Mouse (Mus musculus) lung, embryonic 14.5 days (tissue): ENCODE measurements at regions not wholly inside any gene's neighbourhood (a gene's known extent, or its start where the extent isn't known, plus 50 kb on each side); places are given as distances from the start of the nearest gene placed in this dataset.
A peak's percentile ranks its signal among the peaks of the same experiment; 100 is the strongest.

Experiments
- ATAC-seq: fragments of 200-750 bp; cut with Nextera tagmentation; 2 replicates; pipeline ENCODE4 v1.8.0; 2017; ENCODE audit warnings: mild to moderate bottlenecking, moderate TSS enrichment, moderate library complexity; ENCODE audit not compliant: insufficient read depth
- DNase-seq: peaks from one replicate; pipeline ENCODE4 v3.0.0-alpha.2; 2015
- H3K27ac ChIP-seq: fragments of 300-500 bp; sonication (generic); 2 replicates; pipeline ENCODE4 v1.5.1; 2014; ENCODE audit warnings: low read depth, mild to moderate bottlenecking, moderate library complexity
- H3K27me3 ChIP-seq: fragments of 300-500 bp; sonication (generic); 2 replicates; pipeline ENCODE4 v1.6.1; 2014; ENCODE audit warnings: low read length, control low read depth; ENCODE audit not compliant: insufficient read depth
- H3K36me3 ChIP-seq: fragments of 300-500 bp; sonication (generic); 2 replicates; pipeline ENCODE4 v1.6.1; 2014; ENCODE audit warnings: control low read depth; ENCODE audit not compliant: insufficient read depth
- H3K4me1 ChIP-seq: fragments of 300-500 bp; sonication (generic); 2 replicates; pipeline ENCODE4 v1.6.1; 2014; ENCODE audit warnings: antibody characterized with exemption, control low read depth; ENCODE audit not compliant: insufficient read depth
- H3K4me2 ChIP-seq: fragments of 300-500 bp; sonication (generic); 2 replicates; pipeline ENCODE4 v1.6.1; 2014; ENCODE audit warnings: mild to moderate bottlenecking
- H3K4me3 ChIP-seq: fragments of 300-500 bp; sonication (generic); 2 replicates; pipeline ENCODE4 v1.5.1; 2014; ENCODE audit warnings: low read depth, low read length
- H3K9ac ChIP-seq: fragments of 300-500 bp; sonication (generic); 2 replicates; pipeline ENCODE4 v1.6.1; 2014
- H3K9me3 ChIP-seq: fragments of 300-500 bp; sonication (generic); 2 replicates; pipeline ENCODE4 v1.6.1; 2016; ENCODE audit warnings: low read depth, low read length, control low read depth
- CTCF ChIP-seq: IDR thresholded peaks from 2 replicates; pipeline ENCODE4 v1.5.1; 2016; ENCODE audit warnings: antibody characterized with exemption, low read depth
- WGBS: fragments of 180-500 bp; shearing (Covaris S2); extraction: QIAGEN DNeasy Blood & Tissue Kit; methylation state at CpG from one replicate; pipeline ENCODE4 v1.1.7; 2014; 5-methylcytosine and 5-hydroxymethylcytosine counted together

DNA sequence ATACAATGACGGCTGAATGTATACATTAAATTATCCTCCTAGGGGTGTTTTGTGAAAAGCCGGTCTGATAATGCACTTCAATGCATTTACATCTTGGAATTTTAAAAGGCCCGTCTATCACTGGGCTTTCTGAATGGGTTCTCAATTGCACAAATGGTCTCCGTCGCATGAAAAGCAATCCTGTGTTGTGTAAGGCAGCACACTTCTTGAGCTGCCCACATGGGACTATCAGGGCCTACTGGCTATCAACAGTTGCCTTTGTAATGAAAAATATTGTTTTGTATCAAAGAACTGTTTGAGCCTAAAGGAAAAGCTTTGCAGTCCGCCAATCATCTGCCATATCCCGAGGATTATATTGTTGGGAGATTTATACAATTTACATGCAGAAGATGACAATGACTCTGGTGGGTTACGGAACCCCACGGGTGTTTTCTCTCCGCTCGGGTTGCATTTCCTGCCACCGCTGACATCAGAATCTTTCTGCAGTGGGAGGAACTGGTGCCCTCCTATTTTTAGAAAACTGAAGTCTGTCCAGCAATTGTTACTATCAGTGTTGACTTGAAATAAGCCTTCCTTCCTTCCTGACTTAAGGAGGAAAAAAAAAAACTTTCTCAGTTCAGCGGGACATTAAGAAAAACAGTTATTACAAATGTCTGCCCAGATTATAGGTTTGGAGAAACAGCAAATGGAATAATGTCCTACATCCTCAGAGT is 118.7 kb downstream of the Tmem26 start:
- Histone ChIP-seq H3K36me3 (no peaks in the 10 kb centered on the region), H3K4me2 (peak overlapping the region; percentile 42), H3K27me3 (no peaks in the 10 kb centered on the region), H3K4me1 (no peaks in the 10 kb centered on the region), H3K9ac (no peak overlapping the region), H3K4me3 (no peak overlapping the region), H3K27ac (peak overlapping the region; percentile 26; the same call in 1 of the 2 replicates), H3K9me3 (no peaks in the 10 kb centered on the region)
- TF ChIP-seq CTCF: no peak
- ATAC-seq (no peak), DNase-seq (peak; percentile 61)
- WGBS: 35% methylated on average over 13 of the region's 13 CpGs

- Histone ChIP-seq H3K27ac (no peak overlapping the region), H3K27me3 (no peaks in the 10 kb centered on the region), H3K9ac (no peak overlapping the region), H3K9me3 (no peaks in the 10 kb centered on the region), H3K4me2 (no peak overlapping the region), H3K36me3 (no peaks in the 10 kb centered on the region), H3K4me1 (no peaks in the 10 kb centered on the region), H3K4me3 (no peak overlapping the region)
- WGBS: 76% methylated on average over 4 of the region's 4 CpGs
- DNase-seq: no peak
- no peak for ATAC-seq
- no peak for TF ChIP-seq CTCF
These were observed 120.6 kb downstream of the Tmem26 start for GRCm38 (mm10) chr10:68844066-68844465.

- no peak for TF ChIP-seq CTCF
These were observed 121.2 kb downstream of the Tmem26 start for GRCm38 (mm10) chr10:68844596-68844995.

GRCm38 (mm10) chr10:68851153-68851552 is 127.7 kb downstream of the Tmem26 start:
- 76% methylated on average over 3 of the region's 3 CpGs for whole genome bisulfite sequencing
- no peak for DNase-seq
- no peak for ATAC-seq
- Histone ChIP-seq H3K9me3 (no peaks in the 10 kb centered on the region), H3K27me3 (no peaks in the 10 kb centered on the region), H3K36me3 (no peaks in the 10 kb centered on the region), H3K27ac (no peak overlapping the region), H3K9ac (no peak overlapping the region), H3K4me2 (no peak overlapping the region), H3K4me3 (no peak overlapping the region), H3K4me1 (no peaks in the 10 kb centered on the region)
- no peak for TF ChIP-seq CTCF

More at GRCm38 (mm10) chr10:68844596-68844995, 121.2 kb downstream of the Tmem26 start:
- Histone ChIP-seq H3K9me3 (no peaks in the 10 kb centered on the region), H3K27ac (no peak overlapping the region), H3K27me3 (no peaks in the 10 kb centered on the region), H3K4me2 (no peak overlapping the region), H3K4me1 (no peaks in the 10 kb centered on the region), H3K36me3 (no peaks in the 10 kb centered on the region), H3K4me3 (no peak overlapping the region), H3K9ac (no peak overlapping the region)
- 84% methylated on average over 8 of the region's 8 CpGs for WGBS
- DNase-seq (no peak), ATAC-seq (no peak)

DNA sequence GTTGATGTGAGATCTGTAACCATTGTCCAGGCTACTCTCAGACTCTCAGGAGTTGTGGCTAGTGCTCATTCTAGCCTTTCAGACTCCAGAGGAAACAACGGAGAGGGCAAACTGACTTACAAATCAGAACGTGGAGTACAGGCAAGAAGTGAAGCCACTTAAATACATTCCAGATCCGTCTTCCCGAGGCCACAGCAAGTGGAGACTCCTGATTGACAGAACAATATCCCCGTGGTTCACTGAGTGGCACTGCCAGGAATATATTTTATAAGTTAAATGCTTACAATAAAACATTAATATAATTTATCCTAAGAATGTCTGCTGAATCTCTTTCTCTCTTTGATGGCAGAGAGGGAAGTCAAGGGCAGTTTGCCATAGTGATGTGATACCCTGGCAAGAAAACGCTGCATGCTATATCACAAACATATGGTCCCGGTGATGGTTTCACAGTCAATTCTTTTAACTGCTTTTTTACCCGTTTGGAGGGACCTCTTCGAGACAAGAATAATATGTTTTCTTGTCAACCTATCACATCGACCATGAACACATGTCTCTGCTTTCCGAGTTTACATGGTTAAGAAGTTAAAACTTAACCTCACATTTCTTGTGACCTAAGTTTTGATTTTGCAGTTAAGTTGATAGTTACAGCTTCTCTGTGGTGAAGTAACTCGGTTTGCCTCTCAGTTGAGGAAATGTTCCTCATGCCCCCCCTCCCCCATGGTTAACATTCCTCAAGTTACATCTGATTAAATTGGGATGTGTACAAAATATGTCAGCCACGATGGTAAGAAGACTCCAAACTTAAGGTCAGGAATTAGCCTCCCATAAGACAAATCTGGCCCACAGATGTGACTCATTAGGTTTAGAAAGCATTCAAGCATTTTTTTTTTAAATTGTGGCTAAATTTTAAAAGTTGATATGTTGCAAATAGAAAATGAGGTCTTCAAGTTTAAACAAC is 132.8 kb downstream of the Tmem26 start:
- Histone ChIP-seq H3K27ac (no peak overlapping the region), H3K4me3 (no peak overlapping the region), H3K4me2 (no peak overlapping the region), H3K9ac (no peak overlapping the region), H3K36me3 (no peaks in the 10 kb centered on the region), H3K27me3 (no peaks in the 10 kb centered on the region), H3K4me1 (no peaks in the 10 kb centered on the region), H3K9me3 (no peaks in the 10 kb centered on the region)
- DNase-seq (peak; percentile 4), ATAC-seq (no peak)
- no peak for TF ChIP-seq CTCF
- WGBS: 44% methylated on average over 13 of the region's 13 CpGs

DNA sequence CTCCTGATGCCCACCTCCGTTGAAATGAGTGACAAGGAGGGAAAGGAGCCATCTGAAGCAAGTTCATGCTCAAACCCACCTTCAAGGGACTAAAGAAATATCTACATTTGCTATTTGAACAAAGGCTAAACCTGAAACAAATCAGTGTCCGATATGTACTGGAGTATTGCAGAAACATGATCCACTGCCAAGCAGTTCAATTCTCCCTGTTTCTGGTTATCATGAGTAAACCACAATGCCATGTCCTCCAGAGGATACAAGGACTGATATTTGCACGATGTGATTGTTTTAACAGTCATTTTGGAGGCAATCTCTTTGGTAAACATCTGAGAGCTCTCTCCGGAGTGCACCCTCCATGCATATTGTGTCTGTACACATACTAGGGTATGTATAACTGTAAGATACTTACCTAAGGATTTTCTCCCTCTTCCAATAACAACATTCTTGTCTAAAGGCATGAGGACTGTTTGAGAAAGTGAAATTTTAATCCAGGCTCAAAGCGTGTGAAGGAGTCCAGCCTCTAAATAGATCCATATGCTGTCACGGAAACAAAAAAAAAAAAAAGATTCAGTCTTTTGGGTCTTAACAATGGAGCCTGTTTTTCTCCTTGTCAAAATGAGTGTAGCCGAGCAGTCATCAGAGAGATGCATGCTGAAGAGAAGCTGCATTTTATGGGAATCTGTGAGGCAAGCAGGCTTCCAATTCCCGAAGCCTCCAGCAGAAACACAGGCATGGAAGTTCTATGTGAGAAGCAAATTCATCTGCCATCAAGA is 141.3 kb downstream of the Tmem26 start:
- TF ChIP-seq CTCF: no peak
- 53% methylated on average over 8 of the region's 8 CpGs for WGBS
- Histone ChIP-seq H3K4me1 (no peaks in the 10 kb centered on the region), H3K9me3 (no peaks in the 10 kb centered on the region), H3K4me3 (no peak overlapping the region), H3K9ac (no peak overlapping the region), H3K27ac (peak overlapping the region; percentile 26; the same call in 1 of the 2 replicates), H3K4me2 (no peak overlapping the region), H3K27me3 (no peaks in the 10 kb centered on the region), H3K36me3 (no peaks in the 10 kb centered on the region)
- DNase-seq: no peak
- no peak for ATAC-seq
